Mouse (Mus musculus): Measurements from ENCODE around the gene Tyw5. TPM values are rescaled to one million over a fixed set of nuclear protein-coding genes. Genes with fewer than 3 reads are reported as not detected.

Gene Tyw5
- polyA plus RNA-seq, 1 experiment = 26.5 TPM

- WGBS = 24% methylated on average over 2 of the region's 2 CpGs
- Histone ChIP-seq H3K4me1 (ENCODE audit: control insufficient read depth, insufficient read depth, low read length) (no peaks in the 10 kb centered on the region), H3K27me3 (ENCODE audit: control insufficient read depth, insufficient read depth, low read length) (no peaks in the 10 kb centered on the region), H3K4me3 (replicated peaks; ENCODE audit: insufficient read depth, low read depth, low read length) (no peak overlapping the region), H3K27ac (ENCODE audit: insufficient read depth, low read length) (no peak overlapping the region)
- TF ChIP-seq CTCF (IDR thresholded peaks at IDR 0.05; ENCODE audit: borderline replicate concordance, insufficient read depth, low read depth, low read length) (no peak), POLR2A (IDR thresholded peaks at IDR 0.05; ENCODE audit: borderline replicate concordance, insufficient read depth, low read length) (no peak)
- DNase-seq = no peak
These were observed 6.6 kb downstream of the Tyw5 start for GRCm38 (mm10) chr1:57400321-57400720.

- DNase-seq = peak; percentile 20 to 28
- H3K27me3 ChIP-seq (ENCODE audit: control insufficient read depth, insufficient read depth, low read length) = no peaks in the 10 kb centered on the region
- WGBS = 56% methylated on average over 3 of the region's 3 CpGs
- no peak overlapping the region for H3K27ac ChIP-seq (ENCODE audit: insufficient read depth, low read length)
- no peak for TF ChIP-seq POLR2A (IDR thresholded peaks at IDR 0.05; ENCODE audit: borderline replicate concordance, insufficient read depth, low read length)
- 0 out of 2 replicates have a peak, but pooled peaks have one; percentile 34 for TF ChIP-seq CTCF (IDR thresholded peaks at IDR 0.05; ENCODE audit: borderline replicate concordance, insufficient read depth, low read depth, low read length)
- H3K4me3 ChIP-seq (replicated peaks; ENCODE audit: insufficient read depth, low read depth, low read length) = no peak overlapping the region
- no peaks in the 10 kb centered on the region for H3K4me1 ChIP-seq (ENCODE audit: control insufficient read depth, insufficient read depth, low read length)
These were observed 12.8 kb downstream of the Tyw5 start for GRCm38 (mm10) chr1:57394051-57394450.

- TF ChIP-seq CTCF (IDR thresholded peaks at IDR 0.05; ENCODE audit: borderline replicate concordance, insufficient read depth, low read depth, low read length) = no peak
- TF ChIP-seq POLR2A (IDR thresholded peaks at IDR 0.05; ENCODE audit: borderline replicate concordance, insufficient read depth, low read length) = no peak
- 0 out of 2 replicates have a peak, but pooled peaks cover 3% of the 10 kb centered on the region for H3K4me1 ChIP-seq (ENCODE audit: control insufficient read depth, insufficient read depth, low read length)
- no peaks in the 10 kb centered on the region for H3K27me3 ChIP-seq (ENCODE audit: control insufficient read depth, insufficient read depth, low read length)
- no peak for DNase-seq
- 60% methylated on average over 4 of the region's 4 CpGs for WGBS
- no peak overlapping the region for H3K4me3 ChIP-seq (replicated peaks; ENCODE audit: insufficient read depth, low read depth, low read length)
- no peak overlapping the region for H3K27ac ChIP-seq (ENCODE audit: insufficient read depth, low read length)
These were observed 14.5 kb downstream of the Tyw5 start for GRCm38 (mm10) chr1:57392417-57392816.

GRCm38 (mm10) chr1:57390993-57391790, 15.7 kb downstream of the Tyw5 start:
- 0 out of 2 replicates have a peak, but pooled peaks cover 3% of the 10 kb centered on the region for H3K4me1 ChIP-seq (ENCODE audit: control insufficient read depth, insufficient read depth, low read length)
- no peaks in the 10 kb centered on the region for H3K27me3 ChIP-seq (ENCODE audit: control insufficient read depth, insufficient read depth, low read length)
- no peak for TF ChIP-seq CTCF (IDR thresholded peaks at IDR 0.05; ENCODE audit: borderline replicate concordance, insufficient read depth, low read depth, low read length)
- no peak for TF ChIP-seq POLR2A (IDR thresholded peaks at IDR 0.05; ENCODE audit: borderline replicate concordance, insufficient read depth, low read length)
- no peak for DNase-seq
- WGBS = 93% methylated on average over 4 of the region's 4 CpGs
- no peak overlapping the region for H3K27ac ChIP-seq (ENCODE audit: insufficient read depth, low read length)
- H3K4me3 ChIP-seq (replicated peaks; ENCODE audit: insufficient read depth, low read depth, low read length) = no peak overlapping the region

- Histone ChIP-seq H3K4me3 (replicated peaks; ENCODE audit: insufficient read depth, low read depth, low read length) (no peak overlapping the region), H3K4me1 (ENCODE audit: control insufficient read depth, insufficient read depth, low read length) (0 out of 2 replicates have a peak, but pooled peaks cover 3% of the 10 kb centered on the region), H3K27ac (ENCODE audit: insufficient read depth, low read length) (no peak overlapping the region), H3K27me3 (ENCODE audit: control insufficient read depth, insufficient read depth, low read length) (no peaks in the 10 kb centered on the region)
- DNase-seq = no peak
- TF ChIP-seq POLR2A (IDR thresholded peaks at IDR 0.05; ENCODE audit: borderline replicate concordance, insufficient read depth, low read length) (no peak), CTCF (IDR thresholded peaks at IDR 0.05; ENCODE audit: borderline replicate concordance, insufficient read depth, low read depth, low read length) (no peak)
- 58% methylated on average over 8 of the region's 8 CpGs for WGBS
These were observed 18.3 kb downstream of the Tyw5 start for GRCm38 (mm10) chr1:57388402-57389155.

- no peak overlapping the region for H3K4me3 ChIP-seq (replicated peaks; ENCODE audit: insufficient read depth, low read depth, low read length)
- H3K4me1 ChIP-seq (ENCODE audit: control insufficient read depth, insufficient read depth, low read length) = 0 out of 2 replicates have a peak, but pooled peaks cover 3% of the 10 kb centered on the region
- WGBS = 16% methylated on average over 2 of the region's 2 CpGs
- TF ChIP-seq POLR2A (IDR thresholded peaks at IDR 0.05; ENCODE audit: borderline replicate concordance, insufficient read depth, low read length) = no peak
- no peaks in the 10 kb centered on the region for H3K27me3 ChIP-seq (ENCODE audit: control insufficient read depth, insufficient read depth, low read length)
- no peak overlapping the region for H3K27ac ChIP-seq (ENCODE audit: insufficient read depth, low read length)
- peak in 1 of 2 experiments; percentile 39 for DNase-seq
These were observed 19.0 kb downstream of the Tyw5 start for GRCm38 (mm10) chr1:57387876-57388275.

- H3K4me1 ChIP-seq (ENCODE audit: control insufficient read depth, insufficient read depth, low read length) = 0 out of 2 replicates have a peak, but pooled peaks cover 3% of the 10 kb centered on the region
- DNase-seq = no peak
- TF ChIP-seq POLR2A (IDR thresholded peaks at IDR 0.05; ENCODE audit: borderline replicate concordance, insufficient read depth, low read length) (no peak), CTCF (IDR thresholded peaks at IDR 0.05; ENCODE audit: borderline replicate concordance, insufficient read depth, low read depth, low read length) (no peak)
- H3K27ac ChIP-seq (ENCODE audit: insufficient read depth, low read length) = no peak overlapping the region
- H3K27me3 ChIP-seq (ENCODE audit: control insufficient read depth, insufficient read depth, low read length) = no peaks in the 10 kb centered on the region
- no peak overlapping the region for H3K4me3 ChIP-seq (replicated peaks; ENCODE audit: insufficient read depth, low read depth, low read length)
These were observed 20.4 kb downstream of the Tyw5 start for GRCm38 (mm10) chr1:57386519-57386918.

Measured in cerebellum, adult 2 months (tissue).